Mouse (Mus musculus) spleen, adult 2 months (tissue): ENCODE results near the gene A930017K11Rik. TPM values are rescaled to one million over a fixed set of nuclear protein-coding genes. Genes with fewer than 3 reads are reported as not detected.

ENCODE experiments used
- DNase-seq, 2 experiments: peaks; one replicate each; pipeline versions ENCODE4 v3.0.0 to v3.0.0-alpha.2; 2012 to 2021; ENCODE audit warnings: low spot score in 2 of 2, low read depth in 1 of 2
- H3K27ac ChIP-seq: fragments of 200-500 bp; 2 replicates; pipeline ENCODE4 v1.5.1; 2012; ENCODE audit warnings: low read length, inconsistent platforms; ENCODE audit not compliant: insufficient read depth
- H3K27me3 ChIP-seq: fragments of 200-500 bp; 2 replicates; pipeline ENCODE4 v1.6.1; 2012; ENCODE audit warnings: mild to moderate bottlenecking, moderate library complexity, low read length, inconsistent platforms; ENCODE audit not compliant: control insufficient read depth, insufficient read depth
- H3K36me3 ChIP-seq: fragments of 200-500 bp; 2 replicates; pipeline ENCODE4 v1.6.1; 2012; ENCODE audit warnings: mild to moderate bottlenecking, low read length, inconsistent platforms; ENCODE audit not compliant: control insufficient read depth, insufficient read depth
- H3K4me1 ChIP-seq: fragments of 200-500 bp; 2 replicates; pipeline ENCODE4 v1.6.1; 2011; ENCODE audit warnings: inconsistent platforms; ENCODE audit not compliant: control insufficient read depth, insufficient read depth, insufficient read length
- H3K4me3 ChIP-seq: fragments of 200-500 bp; 2 replicates; pipeline ENCODE4 v1.5.1; 2011; ENCODE audit warnings: mild to moderate bottlenecking, inconsistent platforms; ENCODE audit not compliant: insufficient read depth, insufficient read length; ENCODE audit errors: extremely low read depth
- CTCF ChIP-seq: fragments of 200-500 bp; IDR thresholded peaks from 2 replicates; pipeline ENCODE4 v1.5.1; 2011; ENCODE audit warnings: mild to moderate bottlenecking, inconsistent platforms; ENCODE audit not compliant: insufficient read depth, insufficient read length, insufficient replicate concordance; ENCODE audit errors: extremely low read depth
- POLR2A ChIP-seq: fragments of 200-500 bp; IDR thresholded peaks from 2 replicates; pipeline ENCODE4 v1.6.1; 2011; ENCODE audit warnings: low read depth, low read length, inconsistent platforms
- WGBS: fragments of 180-500 bp; shearing (Covaris S2); methylation state at CpG from one replicate; pipeline ENCODE4 v1.1.7; 2018; 5-methylcytosine and 5-hydroxymethylcytosine counted together
- polyA plus RNA-seq: library from polyadenylated mRNA; depleted of rRNA; stranded (reverse); fragments of >200 nt; gene quantifications from 2 replicates; pipeline ENCODE4 v1.2.3, GENCODE M21; 2012

A930017K11Rik gene
- polyA plus RNA-seq, 1 experiment = not detected

DNA sequence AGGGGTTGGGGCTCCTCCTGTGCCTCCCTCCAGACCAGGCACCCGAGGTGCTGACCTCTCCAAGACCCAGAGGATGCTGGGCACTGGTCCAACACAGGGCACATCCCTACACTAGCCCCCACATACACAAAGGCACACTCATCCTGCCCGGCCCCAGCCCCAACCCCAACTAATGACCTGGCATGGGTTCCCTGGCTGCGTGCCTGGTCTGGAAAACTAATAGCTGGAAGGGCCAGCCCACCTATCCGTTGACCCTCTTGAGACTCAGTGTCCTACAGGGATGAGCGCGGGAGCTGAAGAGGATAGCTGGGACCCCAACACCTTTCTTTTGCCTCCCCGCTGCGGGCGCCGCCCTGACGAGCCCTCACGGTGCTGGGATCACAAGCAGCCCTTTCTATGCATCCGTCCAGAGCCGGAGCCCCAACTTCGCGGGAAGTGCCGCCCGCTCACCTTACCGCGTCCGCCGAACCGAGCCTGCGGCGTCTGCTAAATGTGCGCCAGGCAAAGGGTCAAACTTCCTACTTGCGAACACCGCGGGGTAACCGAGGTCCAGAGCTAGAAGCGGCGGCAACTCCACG lies 1.1 kb downstream of the A930017K11Rik start:
- DNase-seq = no peak
- WGBS = 2% methylated on average over 33 of the region's 33 CpGs
- H3K4me1 ChIP-seq = peaks cover 4% of the 10 kb centered on the region; the same call in 1 of the 2 replicates
- TF ChIP-seq CTCF (no peak), POLR2A (no peak)
- H3K27ac ChIP-seq = no peak overlapping the region
- H3K36me3 ChIP-seq = no peaks in the 10 kb centered on the region
- peaks cover 12% of the 10 kb centered on the region for H3K27me3 ChIP-seq
- no peak overlapping the region for H3K4me3 ChIP-seq

- Histone ChIP-seq H3K27ac (no peak overlapping the region), H3K4me1 (peaks cover 4% of the 10 kb centered on the region; the same call in 1 of the 2 replicates), H3K27me3 (peaks cover 12% of the 10 kb centered on the region), H3K4me3 (no peak overlapping the region), H3K36me3 (no peaks in the 10 kb centered on the region)
- TF ChIP-seq CTCF (no peak), POLR2A (no peak)
- DNase-seq = no peak
- WGBS = 0% methylated on average over 1 of the region's 3 CpGs
Measured at GRCm38 (mm10) chr17:25950706-25951105, 1.7 kb downstream of the A930017K11Rik start.

DNA sequence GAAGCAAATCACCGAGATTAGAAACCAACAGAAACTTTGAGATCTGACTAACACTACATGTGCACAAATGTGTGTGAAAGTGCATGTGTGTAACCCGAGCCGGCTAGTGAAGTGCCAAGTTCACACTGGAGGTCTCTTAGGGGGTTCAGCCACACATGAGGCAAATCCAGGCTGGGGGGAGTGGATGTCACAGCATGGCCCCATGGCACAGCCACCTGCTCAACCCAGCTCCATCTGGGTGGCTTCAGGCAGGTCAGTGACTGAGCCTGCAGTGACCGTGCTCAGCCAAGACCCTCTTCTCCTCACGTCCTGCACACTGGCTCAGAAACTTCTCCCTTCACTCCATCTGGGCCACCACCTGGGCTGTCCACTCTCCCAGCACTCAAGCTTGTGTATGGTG lies 2.4 kb downstream of the A930017K11Rik start:
- no peak for DNase-seq
- TF ChIP-seq CTCF = no peak
- TF ChIP-seq POLR2A = no peak
- H3K4me1 ChIP-seq = peaks cover 4% of the 10 kb centered on the region; the same call in 1 of the 2 replicates
- 76% methylated on average over 5 of the region's 5 CpGs for WGBS
- H3K27me3 ChIP-seq = peaks cover 12% of the 10 kb centered on the region
- H3K4me3 ChIP-seq = no peak overlapping the region
- H3K36me3 ChIP-seq = no peaks in the 10 kb centered on the region
- H3K27ac ChIP-seq = no peak overlapping the region

DNA sequence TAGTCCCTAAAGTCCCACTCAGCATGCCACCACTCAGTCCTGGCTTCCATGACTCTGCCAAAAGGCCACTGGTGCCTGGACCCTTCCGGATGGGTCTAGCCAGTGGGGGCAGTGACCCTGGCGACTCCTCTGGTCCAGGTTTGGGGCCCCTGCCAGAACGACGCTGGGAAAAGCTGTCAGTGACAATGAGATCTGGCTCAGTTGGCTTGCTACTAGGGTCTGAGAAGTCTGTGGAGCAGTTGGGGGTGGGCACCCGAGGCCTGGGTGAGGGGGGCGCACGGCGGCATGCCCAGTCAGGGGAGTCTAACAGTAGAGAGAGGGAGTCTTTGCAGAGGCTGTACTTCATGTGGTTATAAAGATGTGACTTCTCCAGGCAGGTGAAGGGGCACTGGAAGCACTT lies 4.3 kb downstream of the A930017K11Rik start:
- no peak overlapping the region for H3K4me3 ChIP-seq
- TF ChIP-seq POLR2A = no peak
- no peak for TF ChIP-seq CTCF
- H3K27me3 ChIP-seq = peaks cover 12% of the 10 kb centered on the region
- H3K27ac ChIP-seq = no peak overlapping the region
- H3K4me1 ChIP-seq = peaks cover 4% of the 10 kb centered on the region; the same call in 1 of the 2 replicates
- 86% methylated on average over 8 of the region's 8 CpGs for WGBS
- H3K36me3 ChIP-seq = no peaks in the 10 kb centered on the region
- no peak for DNase-seq

DNA sequence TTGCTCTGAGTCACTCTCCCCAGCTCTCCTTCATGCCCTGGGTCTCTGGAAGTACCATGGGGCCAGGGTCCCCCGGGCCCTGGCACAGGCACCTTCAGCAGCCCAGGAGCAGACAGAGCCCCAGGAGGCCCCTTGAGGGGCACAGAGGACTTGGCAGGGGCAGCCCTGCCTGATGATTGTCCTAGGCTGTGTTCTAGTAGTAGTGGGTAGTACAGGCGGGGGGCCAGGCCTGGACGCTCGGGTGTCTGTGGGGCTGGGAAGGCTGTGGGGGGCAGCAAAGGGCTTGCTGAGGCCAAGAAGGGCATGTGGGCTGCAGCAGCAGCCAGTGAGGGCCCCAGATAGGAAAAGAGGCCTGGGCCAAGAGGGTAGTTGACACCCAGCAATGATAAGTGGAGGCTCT lies 4.8 kb downstream of the A930017K11Rik start:
- peaks cover 8% of the 10 kb centered on the region for H3K4me1 ChIP-seq
- no peak overlapping the region for H3K4me3 ChIP-seq
- no peak overlapping the region for H3K27ac ChIP-seq
- DNase-seq = no peak
- WGBS = 81% methylated on average over 4 of the region's 4 CpGs
- TF ChIP-seq CTCF = no peak
- H3K36me3 ChIP-seq = no peaks in the 10 kb centered on the region
- H3K27me3 ChIP-seq = peaks cover 12% of the 10 kb centered on the region

DNA sequence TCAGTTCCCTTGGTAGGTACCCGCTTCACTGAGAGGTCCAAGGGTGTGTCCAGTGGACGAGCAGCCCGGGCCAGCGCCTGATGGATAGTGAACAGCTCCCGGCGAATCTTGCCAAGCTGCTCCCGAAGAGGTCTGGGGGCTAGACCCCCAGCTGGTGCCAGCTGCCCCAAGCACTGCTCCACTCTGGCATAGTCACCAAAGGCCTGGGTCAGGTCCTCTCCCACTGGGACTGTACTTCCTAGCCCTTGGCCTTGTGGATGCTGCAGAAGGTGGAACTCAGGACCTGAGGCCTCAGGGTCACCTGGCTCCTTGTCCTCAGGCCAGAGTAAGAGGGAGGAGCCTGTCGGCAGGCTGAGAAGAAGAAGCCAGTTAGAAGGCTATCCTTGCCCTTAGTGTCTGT lies 5.5 kb downstream of the A930017K11Rik start:
- Histone ChIP-seq H3K4me3 (no peak overlapping the region), H3K36me3 (no peaks in the 10 kb centered on the region), H3K4me1 (peaks cover 12% of the 10 kb centered on the region), H3K27me3 (peaks cover 9% of the 10 kb centered on the region), H3K27ac (no peak overlapping the region)
- 87% methylated on average over 8 of the region's 8 CpGs for WGBS
- DNase-seq = no peak
- TF ChIP-seq POLR2A = no peak
- TF ChIP-seq CTCF = no peak

DNA sequence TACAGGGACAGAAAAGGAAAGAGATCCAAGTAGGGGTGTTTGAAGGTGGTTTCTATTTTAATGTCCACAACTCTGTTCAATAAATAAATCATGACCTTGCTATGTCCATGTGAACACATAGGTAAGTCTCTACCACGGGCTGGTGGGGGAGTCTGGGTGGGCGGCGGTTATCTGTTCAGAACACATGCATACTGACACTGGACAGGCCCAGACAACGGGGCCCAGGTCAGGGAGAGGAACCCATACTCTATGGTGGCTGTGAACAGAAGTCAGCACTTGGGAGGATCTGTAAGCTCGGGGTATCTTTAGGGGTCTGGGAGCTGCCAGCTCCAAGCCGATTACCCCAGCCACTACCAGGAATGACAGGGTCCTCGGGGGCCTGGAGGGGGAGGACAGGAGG lies 6.0 kb downstream of the A930017K11Rik start:
- WGBS = 84% methylated on average over 7 of the region's 7 CpGs

More for the DNA sequence above, 6.0 kb downstream of the A930017K11Rik start:
- Histone ChIP-seq H3K36me3 (no peaks in the 10 kb centered on the region), H3K4me1 (peaks cover 9% of the 10 kb centered on the region; the same call in 1 of the 2 replicates), H3K27me3 (0 out of 2 replicates have a peak, but pooled peaks cover 4% of the 10 kb centered on the region), H3K4me3 (no peak overlapping the region), H3K27ac (no peak overlapping the region)
- no peak for DNase-seq
- no peak for TF ChIP-seq CTCF
- TF ChIP-seq POLR2A = no peak
